Mouse (Mus musculus) liver, embryonic 16.5 days (tissue): ENCODE measurements around the gene Eno3. TPM values are rescaled to one million over a fixed set of nuclear protein-coding genes. Genes with fewer than 3 reads are reported as not detected.

Source experiments
- ATAC-seq: fragments of 200-750 bp; cut with Nextera tagmentation; 2 replicates; pipeline ENCODE4 v1.8.0; 2017; ENCODE audit warnings: low read depth, mild to moderate bottlenecking, moderate number of reproducible peaks, moderate library complexity
- H3K27ac ChIP-seq: fragments of 300-500 bp; sonication (generic); 2 replicates; pipeline ENCODE4 v1.5.1; 2014; ENCODE audit warnings: mild to moderate bottlenecking, low read length
- H3K27me3 ChIP-seq: fragments of 300-500 bp; sonication (generic); 2 replicates; pipeline ENCODE4 v1.6.1; 2014; ENCODE audit warnings: low read depth, low read length, mixed read lengths; ENCODE audit not compliant: control insufficient read depth, insufficient read depth
- H3K36me3 ChIP-seq: fragments of 300-500 bp; sonication (generic); 2 replicates; pipeline ENCODE4 v1.6.1; 2014; ENCODE audit warnings: mild to moderate bottlenecking; ENCODE audit not compliant: control insufficient read depth, insufficient read depth
- H3K4me1 ChIP-seq: fragments of 300-500 bp; sonication (generic); 2 replicates; pipeline ENCODE4 v1.6.1; 2014; ENCODE audit warnings: low read depth, low read length, mixed read lengths; ENCODE audit not compliant: control insufficient read depth
- H3K4me2 ChIP-seq: fragments of 300-500 bp; sonication (generic); 2 replicates; pipeline ENCODE4 v1.6.1; 2014; ENCODE audit warnings: low read depth, low read length, mixed read lengths
- H3K4me3 ChIP-seq: fragments of 300-500 bp; sonication (generic); 2 replicates; pipeline ENCODE4 v1.5.1; 2014; ENCODE audit warnings: low read depth, mild to moderate bottlenecking, low read length
- H3K9ac ChIP-seq: fragments of 300-500 bp; sonication (generic); 2 replicates; pipeline ENCODE4 v1.6.1; 2014; ENCODE audit warnings: low read depth, low read length
- H3K9me3 ChIP-seq: fragments of 300-500 bp; sonication (generic); replicated peaks from 2 replicates; pipeline ENCODE4 v1.6.1; 2016; ENCODE audit warnings: low read length; ENCODE audit not compliant: control insufficient read depth
- WGBS: fragments of 180-500 bp; shearing (Covaris S2); extraction: QIAGEN DNeasy Blood & Tissue Kit; methylation state at CpG from one replicate; pipeline ENCODE4 v1.1.7; 2014; ENCODE audit not compliant: insufficient replicate concordance; 5-methylcytosine and 5-hydroxymethylcytosine counted together
- microRNA-seq: library from miRNA; unstranded; fragments of <30 nt; microRNA quantifications from one replicate; pipeline ENCODE4, GENCODE M21; 2016
- polyA plus RNA-seq: library from polyadenylated mRNA; unstranded; fragments of >200 nt; fragmentation: Nextera tagmentation; extraction: Ambion mirVana; gene quantifications from 2 replicates; pipeline ENCODE4 v1.2.1, GENCODE M21; 2015

The Eno3 gene
- polyA plus RNA-seq, 1 experiment from 2014 or later = 22.1 TPM

GRCm38 (mm10) chr11:70701984-70702733 lies 45.2 kb downstream of the Eno3 start:
- peak overlapping the region; percentile 77 for H3K4me2 ChIP-seq
- no peaks in the 10 kb centered on the region for H3K9me3 ChIP-seq
- H3K27me3 ChIP-seq = peaks cover 9% of the 10 kb centered on the region
- WGBS = 75% methylated on average over 6 of the region's 6 CpGs
- H3K27ac ChIP-seq = peak overlapping the region; percentile 29; the same call in 1 of the 2 replicates
- H3K36me3 ChIP-seq = peaks cover 6% of the 10 kb centered on the region; the same call in 1 of the 2 replicates
- peaks cover 17% of the 10 kb centered on the region for H3K4me1 ChIP-seq
- H3K4me3 ChIP-seq = peak overlapping the region; percentile 68
- ATAC-seq = no peak
- no peak overlapping the region for H3K9ac ChIP-seq

- Histone ChIP-seq H3K27me3 (peaks cover 9% of the 10 kb centered on the region), H3K9me3 (no peaks in the 10 kb centered on the region), H3K4me1 (peaks cover 17% of the 10 kb centered on the region), H3K27ac (no peak overlapping the region), H3K4me2 (0 out of 2 replicates have a peak overlapping the region, but pooled peaks have one; percentile 77), H3K4me3 (no peak overlapping the region), H3K9ac (no peak overlapping the region), H3K36me3 (peaks cover 6% of the 10 kb centered on the region; the same call in 1 of the 2 replicates)
- 50% methylated on average over 6 of the region's 6 CpGs for WGBS
- no peak for ATAC-seq
Observed at GRCm38 (mm10) chr11:70702781-70703180, 45.8 kb downstream of the Eno3 start.

GRCm38 (mm10) chr11:70706127-70706526 lies 49.1 kb downstream of the Eno3 start:
- Histone ChIP-seq H3K4me3 (no peak overlapping the region), H3K9me3 (no peaks in the 10 kb centered on the region), H3K36me3 (peaks cover 6% of the 10 kb centered on the region; the same call in 1 of the 2 replicates), H3K4me1 (peaks cover 9% of the 10 kb centered on the region), H3K9ac (no peak overlapping the region), H3K27me3 (peaks cover 4% of the 10 kb centered on the region), H3K4me2 (no peak overlapping the region), H3K27ac (no peak overlapping the region)
- 48% methylated on average over 3 of the region's 3 CpGs for WGBS
- peak; percentile 53; the same call in 1 of the 2 replicates for ATAC-seq

GRCm38 (mm10) chr11:70711026-70711425 lies 54.0 kb downstream of the Eno3 start:
- H3K9ac ChIP-seq = no peak overlapping the region
- no peak overlapping the region for H3K4me2 ChIP-seq
- no peak overlapping the region for H3K4me3 ChIP-seq
- H3K4me1 ChIP-seq = no peaks in the 10 kb centered on the region
- no peaks in the 10 kb centered on the region for H3K27me3 ChIP-seq
- 80% methylated on average over 10 of the region's 10 CpGs for WGBS
- H3K9me3 ChIP-seq = no peaks in the 10 kb centered on the region
- no peak overlapping the region for H3K27ac ChIP-seq
- no peak for ATAC-seq
- H3K36me3 ChIP-seq = no peaks in the 10 kb centered on the region; the same call in 1 of the 2 replicates

Small RNA genes lying within 50 kb of the gene (microRNA-seq; reads per million reads assigned to microRNA genes)
- not detected for gene Mir6925

Other genes with a start within 250 kb of the Eno3 start
- 11.1 and 13.1 TPM in 2 replicates for gene Pelp1, start 247.2 kb upstream of the Eno3 start, polyA plus RNA-seq
- gene Arrb2, start 224.6 kb upstream of the Eno3 start, polyA plus RNA-seq = 15.0 and 15.8 TPM in 2 replicates
- gene Med11, start 205.3 kb upstream of the Eno3 start, polyA plus RNA-seq = 12.8 and 13.7 TPM in 2 replicates
- gene Zmynd15, start 197.8 kb upstream of the Eno3 start, polyA plus RNA-seq = 0.42 and 0.87 TPM in 2 replicates
- 2.6 and 3.0 TPM in 2 replicates for gene Cxcl16, start 197.2 kb upstream of the Eno3 start, polyA plus RNA-seq
- 0.65 and 2.3 TPM in 2 replicates for gene Tm4sf5, start 152.0 kb upstream of the Eno3 start, polyA plus RNA-seq
- gene Vmo1, start 142.6 kb upstream of the Eno3 start, polyA plus RNA-seq = 0.44 and 0.65 TPM in 2 replicates
- gene Gltpd2, start 138.0 kb upstream of the Eno3 start, polyA plus RNA-seq = 33.8 and 35.3 TPM in 2 replicates
- gene Psmb6, start 131.8 kb upstream of the Eno3 start, polyA plus RNA-seq = 291 and 307 TPM in 2 replicates
- gene Gm40193, start 124.3 kb upstream of the Eno3 start, polyA plus RNA-seq = not detected in 2 replicates
- 2.1 and 2.9 TPM in 2 replicates for gene Pld2, start 117.1 kb upstream of the Eno3 start, polyA plus RNA-seq
- gene Mink1, start 94.3 kb upstream of the Eno3 start, polyA plus RNA-seq = 4.0 and 6.0 TPM in 2 replicates
- not detected in 2 replicates for gene 4930544D05Rik, start 41.4 kb upstream of the Eno3 start, polyA plus RNA-seq
- gene Chrne, start 38.0 kb upstream of the Eno3 start, polyA plus RNA-seq = not detected in 2 replicates
- 2.3 and 3.9 TPM in 2 replicates for gene Gp1ba, start 18.1 kb upstream of the Eno3 start, polyA plus RNA-seq
- 76.4 and 79.6 TPM in 2 replicates for gene Rnf167, start 10.0 kb upstream of the Eno3 start, polyA plus RNA-seq
- gene Slc25a11, start 9.7 kb upstream of the Eno3 start, polyA plus RNA-seq = 74.5 and 79.2 TPM in 2 replicates
- gene Pfn1, start 2.6 kb upstream of the Eno3 start, polyA plus RNA-seq = 899 and 965 TPM in 2 replicates
- gene Spag7, start 12.2 kb downstream of the Eno3 start, polyA plus RNA-seq = 57.5 and 59.7 TPM in 2 replicates
- gene Camta2, start 30.9 kb downstream of the Eno3 start, polyA plus RNA-seq = 3.0 and 4.3 TPM in 2 replicates
- 1.1 and 1.4 TPM in 2 replicates for gene Inca1, start 43.0 kb downstream of the Eno3 start, polyA plus RNA-seq
- gene Kif1c, start 43.3 kb downstream of the Eno3 start, polyA plus RNA-seq = 0.77 and 1.1 TPM in 2 replicates
- gene Zfp3, start 107.0 kb downstream of the Eno3 start, polyA plus RNA-seq = 1.3 and 1.6 TPM in 2 replicates
- 0.57 and 1.0 TPM in 2 replicates for gene Scimp, start 155.4 kb downstream of the Eno3 start, polyA plus RNA-seq
- 11.6 and 11.8 TPM in 2 replicates for gene Rabep1, start 187.6 kb downstream of the Eno3 start, polyA plus RNA-seq